Mouse (Mus musculus) spleen, adult 2 months (tissue): ENCODE data around the gene Denr.

Experiments used
- CTCF ChIP-seq: fragments of 200-500 bp; IDR thresholded peaks from 2 replicates; pipeline ENCODE4 v1.5.1; 2011; ENCODE audit warnings: mild to moderate bottlenecking, inconsistent platforms; ENCODE audit not compliant: insufficient read depth, insufficient read length, insufficient replicate concordance; ENCODE audit errors: extremely low read depth
- POLR2A ChIP-seq: fragments of 200-500 bp; IDR thresholded peaks from 2 replicates; pipeline ENCODE4 v1.6.1; 2011; ENCODE audit warnings: low read depth, low read length, inconsistent platforms

DNA sequence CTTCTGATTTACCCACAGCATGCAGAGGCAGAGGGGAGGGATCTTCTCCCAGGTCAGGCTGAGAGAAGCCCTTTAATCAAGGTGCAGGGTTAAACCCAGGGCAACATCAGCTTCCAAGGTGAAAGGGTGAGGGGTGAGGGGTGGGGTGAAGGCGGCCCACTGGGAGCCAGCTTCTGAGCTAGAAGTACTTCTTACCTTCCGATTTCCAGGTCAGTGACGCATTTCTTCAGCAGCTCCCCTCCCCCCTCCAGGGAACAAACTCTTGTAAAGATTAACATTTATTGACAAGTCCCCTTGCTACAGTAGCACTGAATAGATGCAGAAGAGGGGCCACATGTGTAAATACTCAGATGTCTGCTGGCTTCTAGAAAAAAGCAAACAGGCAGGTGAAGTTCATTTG lies 70.3 kb downstream of the Denr start:
- TF ChIP-seq CTCF (no peak), POLR2A (no peak)
